Mouse (Mus musculus) cerebellum, adult 9-10 months (tissue): ENCODE measurements around the gene Macrod1.
A peak's percentile ranks its signal among the peaks of the same experiment; 100 is the strongest.
"Not testable (repeated sequence)": the region's sequence is repeated elsewhere in the genome, so short reads cannot be mapped to it uniquely, and the experiment has no call there.

ENCODE experiments used
- DNase-seq: peaks from one replicate; pipeline ENCODE4 v3.0.0; 2022

The Macrod1 gene

GRCm38 (mm10) chr19:7056248-7057087 is at the start of gene Macrod1:
TSS of gene Macrod1 (plus strand) at chr19:7056810.
- DNase-seq: peak; percentile 82

- DNase-seq: no peak
Measured at GRCm38 (mm10) chr19:7006892-7007593, 49.6 kb upstream of the Macrod1 start.

DNA sequence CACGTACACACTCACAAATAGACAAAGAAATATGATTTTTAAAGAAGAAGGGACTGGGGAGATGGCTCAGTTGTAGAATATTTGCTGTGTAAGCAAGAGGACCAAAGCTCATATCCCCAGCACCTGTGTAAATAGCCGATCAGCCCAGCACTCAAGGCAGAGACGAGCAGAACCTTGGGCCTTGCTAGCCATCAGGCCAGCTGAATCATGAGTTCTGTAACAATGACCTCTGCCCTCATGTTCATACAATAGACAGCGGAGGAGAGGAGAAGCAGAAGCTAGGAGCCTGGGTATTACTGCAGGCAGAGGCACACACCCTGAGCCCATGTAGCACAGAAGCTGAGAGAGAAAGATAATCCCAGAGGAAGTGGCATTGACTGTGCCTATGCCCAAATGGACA is 44.2 kb upstream of the Macrod1 start:
- DNase-seq: no peak

GRCm38 (mm10) chr19:7013984-7014383 is 42.6 kb upstream of the Macrod1 start:
- no peak for DNase-seq

GRCm38 (mm10) chr19:7014481-7015135 is 42.0 kb upstream of the Macrod1 start:
- no peak for DNase-seq

- DNase-seq: no peak
Measured at GRCm38 (mm10) chr19:7017541-7018457, 38.8 kb upstream of the Macrod1 start.

DNA sequence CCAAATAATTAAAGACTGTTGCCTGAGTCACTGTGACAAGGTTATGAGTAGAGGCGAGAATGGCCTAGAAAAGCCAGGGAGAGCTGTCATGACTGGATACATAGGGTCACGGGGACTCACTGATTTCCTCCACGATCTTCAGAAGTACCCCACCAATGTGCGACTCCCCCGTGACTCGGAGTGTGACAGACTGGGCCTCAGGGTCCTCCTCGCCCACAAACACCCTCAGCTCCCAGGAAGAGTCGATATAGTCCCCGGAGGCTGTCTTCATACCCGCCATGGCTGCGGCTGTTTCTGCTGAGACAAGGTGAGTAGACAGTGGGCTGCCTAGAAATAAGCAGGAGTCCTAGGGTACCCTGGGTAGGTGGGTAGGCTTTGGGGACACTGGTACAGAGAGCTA is 38.1 kb upstream of the Macrod1 start:
- no peak for DNase-seq

GRCm38 (mm10) chr19:7019191-7019590 is 37.4 kb upstream of the Macrod1 start, which contains the start of gene Fermt3:
TSS of gene Fermt3 (minus strand) at chr19:7019469.
- DNase-seq: no peak

- DNase-seq: no peak
Measured at GRCm38 (mm10) chr19:7020224-7020641, 36.4 kb upstream of the Macrod1 start.

DNA sequence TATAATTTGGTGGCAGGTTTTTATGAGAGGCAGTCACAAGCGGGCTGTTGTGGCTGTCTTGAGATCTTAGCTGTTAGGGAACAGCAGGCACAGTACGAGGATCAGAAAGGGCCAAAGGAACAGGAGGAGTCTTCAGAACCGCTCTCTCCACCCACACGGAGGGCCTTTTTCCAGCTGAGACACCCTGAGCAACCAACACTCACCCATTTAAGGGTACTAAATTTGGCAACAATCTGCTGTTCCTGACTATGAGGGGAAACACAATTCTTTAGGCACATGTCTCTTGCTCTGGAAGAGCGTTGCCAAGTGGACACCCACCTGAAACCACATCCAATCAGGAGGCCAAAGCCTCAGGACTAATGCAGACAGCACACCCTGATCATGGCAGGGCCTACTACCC is 27.1 kb upstream of the Macrod1 start:
- no peak for DNase-seq

DNA sequence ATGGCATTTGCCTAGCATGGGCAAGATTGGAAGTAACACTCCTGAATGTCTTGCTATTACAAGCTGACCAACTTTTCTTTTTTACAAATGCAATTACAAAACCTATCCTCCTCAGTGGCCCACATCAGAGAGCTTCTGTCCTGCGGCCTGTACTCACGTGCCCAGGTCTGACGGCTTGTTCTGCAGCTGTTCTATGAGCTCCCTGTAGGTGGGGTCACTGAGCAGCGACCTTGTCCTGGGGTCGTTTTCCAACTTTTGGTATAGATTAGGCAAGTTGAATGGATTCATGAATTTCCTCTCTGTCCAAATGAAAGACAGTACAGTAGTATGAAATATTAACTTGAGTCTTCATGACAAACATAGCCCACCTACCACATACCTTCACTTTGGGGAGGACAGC is 22.6 kb upstream of the Macrod1 start:
- DNase-seq: no peak

GRCm38 (mm10) chr19:7039088-7039720 is 17.4 kb upstream of the Macrod1 start:
- DNase-seq: peak; percentile 76

GRCm38 (mm10) chr19:7039841-7040636 is 16.6 kb upstream of the Macrod1 start, which contains the start of gene Stip1:
TSS of gene Stip1 (minus strand) at chr19:7039967.
- DNase-seq: peak; percentile 100

- DNase-seq: peak; percentile 63
Measured at GRCm38 (mm10) chr19:7040637-7041130, 15.9 kb upstream of the Macrod1 start.

GRCm38 (mm10) chr19:7041171-7041570 is 15.4 kb upstream of the Macrod1 start:
- DNase-seq: no peak

- DNase-seq: no peak
Measured at GRCm38 (mm10) chr19:7044279-7044678, 12.3 kb upstream of the Macrod1 start.

DNA sequence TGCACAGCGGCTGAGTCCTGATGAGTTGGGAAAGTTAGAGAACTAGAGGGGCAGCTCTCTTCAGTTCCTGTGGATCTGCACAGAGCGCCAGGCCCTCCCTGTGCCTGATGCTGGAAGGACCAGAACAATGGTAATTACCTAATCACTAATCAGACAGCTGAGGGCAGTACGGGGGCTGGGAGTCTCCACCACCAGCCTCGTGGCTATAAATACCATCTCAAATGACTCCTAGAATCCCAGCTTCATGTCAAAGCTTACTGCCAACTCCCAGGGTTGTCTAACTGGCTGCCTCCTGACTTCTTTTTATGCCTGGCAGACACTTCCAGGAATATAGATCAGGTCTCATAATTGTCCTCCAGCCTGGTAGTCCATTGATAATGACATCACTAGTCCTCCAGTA is 11.9 kb upstream of the Macrod1 start:
- no peak for DNase-seq

DNA sequence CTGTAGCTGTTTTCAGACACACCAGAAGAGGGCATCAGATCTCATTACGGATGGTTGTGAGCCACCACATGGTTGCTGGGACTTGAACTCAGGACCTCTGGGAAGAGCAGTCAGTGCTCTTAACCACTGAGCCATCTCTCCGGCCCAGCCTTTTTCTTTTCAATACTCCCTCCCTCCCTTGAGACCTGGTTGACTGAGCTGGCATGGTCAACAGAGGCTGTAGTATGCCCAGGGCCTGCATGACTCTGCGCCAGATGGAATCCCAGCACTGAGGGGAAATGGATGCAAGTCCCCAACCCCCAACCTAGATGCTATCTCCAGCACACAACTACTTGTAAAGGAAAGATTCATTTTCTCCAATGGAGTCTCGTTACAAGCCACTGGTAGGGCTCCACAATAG is 3.2 kb upstream of the Macrod1 start:
- not testable (repeated sequence) for DNase-seq

DNA sequence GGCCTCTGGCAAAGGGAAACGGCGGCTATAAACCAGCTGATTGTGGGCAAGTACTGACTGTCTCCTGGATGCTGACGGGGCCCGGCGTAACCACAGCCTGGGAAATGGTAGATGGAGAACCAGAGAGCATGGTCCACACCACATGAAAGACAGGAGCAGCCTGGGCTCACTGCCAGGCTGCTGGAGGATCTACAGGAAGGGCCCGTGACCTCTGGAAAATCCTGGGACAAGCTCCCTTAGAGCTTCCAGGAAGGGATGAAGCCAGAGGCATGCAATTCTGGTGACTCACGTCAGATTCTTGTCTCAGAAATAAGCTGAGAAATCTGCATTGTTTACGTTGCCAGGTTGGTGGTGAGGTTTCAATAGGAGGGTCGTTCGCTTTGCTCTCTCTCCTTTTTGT is 1.8 kb upstream of the Macrod1 start:
- DNase-seq: no peak

GRCm38 (mm10) chr19:7055173-7055572 is 1.4 kb upstream of the Macrod1 start:
- no peak for DNase-seq
